Mouse (Mus musculus) CD4-positive, CD25-positive, alpha-beta regulatory T cell (primary cell): Measurements from ENCODE around the gene Gcnt3. TPM values are rescaled to one million over a fixed set of nuclear protein-coding genes. Genes with fewer than 3 reads are reported as not detected.

Source experiments
- polyA plus RNA-seq: library from polyadenylated mRNA; unstranded; fragments of 100-300 nt; shearing (Covaris generic); gene quantifications from one replicate; pipeline ENCODE4 v1.2.1, GENCODE M21; 2017

The Gcnt3 gene
- 0.07 TPM for polyA plus RNA-seq

DNA sequence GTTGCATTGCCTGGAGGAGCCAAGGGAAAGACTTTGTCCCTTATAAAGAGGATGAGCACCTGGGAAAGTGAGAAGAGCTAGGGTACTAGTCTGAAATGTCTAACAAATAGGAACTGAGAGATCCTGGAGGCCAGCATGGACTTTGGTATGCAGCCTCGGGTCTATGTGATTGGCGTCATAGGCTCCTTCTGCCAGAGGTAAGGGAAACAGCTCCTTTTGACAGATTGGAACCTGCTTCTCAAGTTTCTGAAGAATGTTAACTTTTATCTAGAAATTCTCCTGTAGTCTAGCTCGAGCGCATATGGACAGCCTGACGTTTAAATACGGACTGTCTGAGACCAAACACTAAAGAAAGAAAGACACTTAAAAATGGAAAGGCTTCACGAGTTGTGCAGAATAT, at the start of gene Gcnt3:
Gene Gcnt3, minus strand, starts transcription at position 101 of the 400 bp plus-strand sequence.

DNA sequence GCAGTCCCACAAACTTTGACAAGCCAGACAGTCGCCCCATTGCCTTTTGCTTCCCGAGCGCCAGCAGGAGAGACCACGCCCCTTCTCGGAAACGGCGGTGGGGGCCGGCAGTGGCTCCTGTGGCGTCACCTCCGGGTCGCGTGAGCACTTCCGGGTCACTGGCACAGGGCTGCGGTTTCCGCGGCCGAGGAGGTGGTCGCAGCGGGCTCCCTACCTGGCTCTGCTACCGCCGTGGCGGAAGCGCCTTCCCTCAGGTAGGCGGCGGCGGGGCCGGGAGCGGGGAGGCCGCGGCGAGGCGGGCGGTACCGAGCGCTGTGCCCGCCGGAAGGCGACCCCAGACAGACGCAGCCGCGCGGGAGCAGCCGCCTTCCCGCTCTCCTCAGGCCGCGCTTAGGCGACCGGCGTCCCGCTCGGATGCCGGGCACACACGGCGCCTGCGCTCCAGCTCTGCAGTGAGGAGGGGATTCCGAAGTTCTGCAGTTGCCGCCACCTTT, 25.4 kb downstream of the Gcnt3 start, which contains the start of gene Gtf2a2:
Gene Gtf2a2, plus strand, starts transcription at position 143 of the 494 bp plus-strand sequence.

DNA sequence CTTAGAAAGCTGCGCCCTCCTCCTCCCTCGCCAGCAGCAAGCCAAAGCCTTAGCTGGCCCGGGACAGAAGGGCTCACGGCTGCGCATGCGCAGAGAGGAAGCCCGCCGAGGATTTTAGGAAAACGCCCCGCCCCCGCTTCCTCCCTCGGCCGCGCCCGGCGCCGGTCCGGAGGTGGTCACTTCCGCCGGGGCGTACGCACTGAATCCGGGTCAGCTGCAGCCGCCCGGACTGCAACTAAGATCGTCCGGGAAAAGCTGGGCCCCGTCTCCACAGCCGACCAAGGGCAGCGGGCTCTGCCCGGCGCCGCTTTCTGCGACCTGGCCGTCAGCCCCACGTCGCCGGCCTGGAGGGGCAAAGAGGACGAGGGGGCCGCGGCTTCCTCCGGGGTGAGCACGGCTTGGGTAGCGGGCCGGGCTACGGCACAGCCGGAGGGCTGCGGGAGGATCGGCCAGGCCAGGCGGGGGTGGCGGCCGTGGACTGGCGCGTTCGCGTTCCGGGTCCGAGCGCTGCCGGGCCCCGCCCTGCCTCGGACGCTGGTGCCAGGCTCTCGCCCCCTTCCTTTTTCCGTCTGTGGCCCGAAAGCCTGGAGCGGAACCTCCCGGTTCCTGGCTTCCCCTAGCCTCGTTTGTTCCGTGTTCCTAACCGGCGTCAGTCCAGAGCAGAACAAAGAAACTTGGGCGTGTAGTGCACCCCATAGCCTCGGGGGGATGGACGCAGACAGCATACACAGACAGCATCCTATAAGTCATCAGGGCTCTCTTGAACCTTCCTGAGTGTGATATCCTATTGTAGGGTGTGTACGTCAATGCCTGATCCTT, 48.4 kb downstream of the Gcnt3 start, which contains the start of gene Bnip2:
Gene Bnip2, plus strand, starts transcription at position 164 of the 819 bp plus-strand sequence.

Other genes with a start within 250 kb of the Gcnt3 start
- 104 TPM for gene Bnip2, start 48.6 kb downstream of the Gcnt3 start, polyA plus RNA-seq
- 170 TPM for gene Gtf2a2, start 25.5 kb downstream of the Gcnt3 start, polyA plus RNA-seq
- gene Fam81a, start 104.5 kb upstream of the Gcnt3 start, polyA plus RNA-seq, result 1.4 TPM
- 46.5 TPM for gene Myo1e, start 169.3 kb upstream of the Gcnt3 start, polyA plus RNA-seq